Mouse (Mus musculus) kidney, adult 2 months (tissue): ENCODE measurements around the gene Snupn. TPM values are rescaled to one million over a fixed set of nuclear protein-coding genes. Genes with fewer than 3 reads are reported as not detected.
A peak's percentile ranks its signal among the peaks of the same experiment; 100 is the strongest.

Experiments
- DNase-seq: peaks from one replicate; pipeline ENCODE4 v3.0.0; 2021
- H3K27ac ChIP-seq: fragments of 200-500 bp; 2 replicates; pipeline ENCODE4 v1.5.1; 2012; ENCODE audit warnings: low read depth, low read length, control low read depth, inconsistent platforms; ENCODE audit not compliant: insufficient read depth
- H3K27me3 ChIP-seq: fragments of 200-500 bp; replicated peaks from 2 replicates; pipeline ENCODE4 v1.6.1; 2012; ENCODE audit warnings: mild to moderate bottlenecking, moderate library complexity, low read length, inconsistent platforms; ENCODE audit not compliant: control insufficient read depth, insufficient read depth
- H3K36me3 ChIP-seq: fragments of 200-500 bp; 2 replicates; pipeline ENCODE4 v1.6.1; 2012; ENCODE audit warnings: mild to moderate bottlenecking, moderate library complexity, low read length, inconsistent platforms; ENCODE audit not compliant: control insufficient read depth, insufficient read depth
- H3K4me1 ChIP-seq: fragments of 200-500 bp; 2 replicates; pipeline ENCODE4 v1.6.1; 2011; ENCODE audit warnings: low read length; ENCODE audit not compliant: control insufficient read depth, insufficient read depth
- H3K4me3 ChIP-seq: fragments of 200-500 bp; 2 replicates; pipeline ENCODE4 v1.5.1; 2011; ENCODE audit warnings: mild to moderate bottlenecking, low read depth, low read length, control low read depth; ENCODE audit not compliant: insufficient read depth
- CTCF ChIP-seq: fragments of 200-500 bp; conservative IDR thresholded peaks from 2 replicates; pipeline ENCODE4 v1.5.1; 2011; ENCODE audit warnings: low read depth, mild to moderate bottlenecking, control low read depth, low read length, moderate library complexity, mixed read lengths; ENCODE audit not compliant: insufficient read depth, insufficient read length
- POLR2A ChIP-seq: fragments of 200-500 bp; IDR thresholded peaks from one replicate; pipeline ENCODE4 v1.6.1; 2011; ENCODE audit warnings: low read depth, low read length, control low read depth
- WGBS: fragments of 180-500 bp; shearing (Covaris S2); methylation state at CpG from one replicate; pipeline ENCODE4 v1.1.7; 2018; 5-methylcytosine and 5-hydroxymethylcytosine counted together
- polyA plus RNA-seq: library from polyadenylated mRNA; depleted of rRNA; stranded (reverse); fragments of >200 nt; gene quantifications from 2 replicates; pipeline ENCODE4 v1.2.3, GENCODE M21; 2012

Gene Snupn
- polyA plus RNA-seq, 1 experiment = 7.7 TPM

GRCm38 (mm10) chr9:56925291-56926024, 25.2 kb upstream of the Snupn start:
- DNase-seq = peak; percentile 31
- Histone ChIP-seq H3K4me1 (peaks cover 10% of the 10 kb centered on the region; the same call in 1 of the 2 replicates), H3K27ac (peak overlapping the region; percentile 44), H3K36me3 (no peaks in the 10 kb centered on the region; the same call in 1 of the 2 replicates), H3K4me3 (peak overlapping the region; percentile 62), H3K27me3 (no peaks in the 10 kb centered on the region)
- 74% methylated on average over 26 of the region's 26 CpGs for WGBS
- TF ChIP-seq CTCF (no peak), POLR2A (no peak)

- Histone ChIP-seq H3K4me1 (peaks cover 10% of the 10 kb centered on the region; the same call in 1 of the 2 replicates), H3K27ac (peak overlapping the region; percentile 14; the same call in 1 of the 2 replicates), H3K36me3 (no peaks in the 10 kb centered on the region; the same call in 1 of the 2 replicates), H3K27me3 (no peaks in the 10 kb centered on the region), H3K4me3 (peak overlapping the region; percentile 62)
- TF ChIP-seq CTCF (no peak), POLR2A (no peak)
- DNase-seq = no peak
- 92% methylated on average over 10 of the region's 10 CpGs for WGBS
These were observed 24.7 kb upstream of the Snupn start for GRCm38 (mm10) chr9:56926025-56926360.

GRCm38 (mm10) chr9:56926387-56926786, 24.3 kb upstream of the Snupn start:
- Histone ChIP-seq H3K36me3 (no peaks in the 10 kb centered on the region; the same call in 1 of the 2 replicates), H3K4me1 (peaks cover 10% of the 10 kb centered on the region; the same call in 1 of the 2 replicates), H3K27me3 (no peaks in the 10 kb centered on the region), H3K27ac (peak overlapping the region; percentile 88), H3K4me3 (peak overlapping the region; percentile 62)
- no peak for DNase-seq
- no peak for TF ChIP-seq CTCF
- no peak for TF ChIP-seq POLR2A
- 75% methylated on average over 10 of the region's 10 CpGs for WGBS

- peak overlapping the region; percentile 88 for H3K27ac ChIP-seq
- 2% methylated on average over 35 of the region's 35 CpGs for WGBS
- H3K36me3 ChIP-seq = no peaks in the 10 kb centered on the region
- peak; percentile 75 for DNase-seq
- peak overlapping the region; percentile 62 for H3K4me3 ChIP-seq
- no peak for TF ChIP-seq POLR2A
- TF ChIP-seq CTCF = no peak
- no peaks in the 10 kb centered on the region for H3K27me3 ChIP-seq
- H3K4me1 ChIP-seq = peaks cover 10% of the 10 kb centered on the region; the same call in 1 of the 2 replicates
These were observed 23.3 kb upstream of the Snupn start for GRCm38 (mm10) chr9:56927191-56928012.

- H3K4me1 ChIP-seq = peaks cover 10% of the 10 kb centered on the region; the same call in 1 of the 2 replicates
- TF ChIP-seq POLR2A = peak; percentile 44
- peak; percentile 66 for TF ChIP-seq CTCF
- under 1% methylated on average over 49 of the region's 50 CpGs for WGBS
- H3K27ac ChIP-seq = peak within 1 kb of the TSS; percentile 88
- no peaks in the 10 kb centered on the region for H3K27me3 ChIP-seq
- peak; percentile 98 for DNase-seq
- H3K4me3 ChIP-seq = peak within 1 kb of the TSS; percentile 62
- H3K36me3 ChIP-seq = no peaks in the 10 kb centered on the region
These were observed 22.5 kb upstream of the Snupn start, which contains the start of gene Snx33 for GRCm38 (mm10) chr9:56928041-56928811. Snx33 (minus strand) TSS chr9:56928371.

GRCm38 (mm10) chr9:56929496-56929895, 21.2 kb upstream of the Snupn start:
- no peak for TF ChIP-seq POLR2A
- no peak for TF ChIP-seq CTCF
- Histone ChIP-seq H3K4me1 (peaks cover 10% of the 10 kb centered on the region; the same call in 1 of the 2 replicates), H3K4me3 (no peak overlapping the region), H3K27ac (no peak overlapping the region), H3K36me3 (no peaks in the 10 kb centered on the region), H3K27me3 (no peaks in the 10 kb centered on the region)
- DNase-seq = no peak
- WGBS = 56% methylated on average over 4 of the region's 4 CpGs
